Mouse (Mus musculus): ENCODE measurements around the gene Nomo1. TPM values are rescaled to one million over a fixed set of nuclear protein-coding genes. Genes with fewer than 3 reads are reported as not detected.

Nomo1 gene
- 44.2 and 45.3 TPM in 2 replicates for polyA plus RNA-seq (2016; fragmentation: Nextera tagmentation; extraction: Ambion mirVana)

- peak within 1 kb of the TSS; percentile 89 for H3K27ac ChIP-seq
- WGBS: 6% methylated on average over 44 of the region's 44 CpGs
- H3K4me1 ChIP-seq: peaks cover 21% of the 10 kb centered on the region
- H3K9me3 ChIP-seq: no peaks in the 10 kb centered on the region
- H3K27me3 ChIP-seq (ENCODE audit: insufficient read depth, poor library complexity, severe bottlenecking): peaks cover 4% of the 10 kb centered on the region; the same call in 1 of the 2 replicates
- peak within 1 kb of the TSS; percentile 86 for H3K4me3 ChIP-seq
- peak; percentile 97 for DNase-seq (ENCODE audit: low spot score)
- H3K36me3 ChIP-seq: peaks cover 10% of the 10 kb centered on the region
Measured at GRCm38 (mm10) chr7:46033109-46033869, at the start of gene Nomo1. TSS of gene Nomo1 (plus strand) at chr7:46033698.

- Histone ChIP-seq H3K36me3 (no peaks in the 10 kb centered on the region), H3K27ac (no peak overlapping the region), H3K4me1 (no peaks in the 10 kb centered on the region), H3K9me3 (no peaks in the 10 kb centered on the region), H3K4me3 (no peak overlapping the region), H3K27me3 (ENCODE audit: insufficient read depth, poor library complexity, severe bottlenecking) (0 out of 2 replicates have a peak, but pooled peaks cover 7% of the 10 kb centered on the region)
- 77% methylated on average over 6 of the region's 6 CpGs for WGBS
- DNase-seq (ENCODE audit: low spot score): no peak
Measured at GRCm38 (mm10) chr7:45986893-45987292, 46.6 kb upstream of the Nomo1 start.

GRCm38 (mm10) chr7:45988344-45988743 is 45.2 kb upstream of the Nomo1 start:
- Histone ChIP-seq H3K36me3 (no peaks in the 10 kb centered on the region), H3K27ac (no peak overlapping the region), H3K4me3 (no peak overlapping the region), H3K9me3 (no peaks in the 10 kb centered on the region), H3K27me3 (ENCODE audit: insufficient read depth, poor library complexity, severe bottlenecking) (0 out of 2 replicates have a peak, but pooled peaks cover under 1% of the 10 kb centered on the region), H3K4me1 (no peaks in the 10 kb centered on the region)
- no peak for DNase-seq (ENCODE audit: low spot score)
- 88% methylated on average over 1 of the region's 1 CpGs for WGBS

GRCm38 (mm10) chr7:45992470-45992869 is 41.0 kb upstream of the Nomo1 start:
- no peak overlapping the region for H3K27ac ChIP-seq
- WGBS: 80% methylated on average over 8 of the region's 8 CpGs
- no peaks in the 10 kb centered on the region for H3K9me3 ChIP-seq
- DNase-seq (ENCODE audit: low spot score): no peak
- H3K27me3 ChIP-seq (ENCODE audit: insufficient read depth, poor library complexity, severe bottlenecking): no peaks in the 10 kb centered on the region; the same call in 1 of the 2 replicates
- no peaks in the 10 kb centered on the region for H3K4me1 ChIP-seq
- H3K36me3 ChIP-seq: no peaks in the 10 kb centered on the region
- H3K4me3 ChIP-seq: no peak overlapping the region

GRCm38 (mm10) chr7:46000577-46000976 is 32.9 kb upstream of the Nomo1 start:
- Histone ChIP-seq H3K27ac (no peak overlapping the region), H3K36me3 (no peaks in the 10 kb centered on the region), H3K27me3 (ENCODE audit: insufficient read depth, poor library complexity, severe bottlenecking) (peaks cover 21% of the 10 kb centered on the region), H3K9me3 (no peaks in the 10 kb centered on the region), H3K4me1 (no peaks in the 10 kb centered on the region), H3K4me3 (no peak overlapping the region)
- WGBS: 83% methylated on average over 4 of the region's 4 CpGs
- DNase-seq (ENCODE audit: low spot score): no peak

- Histone ChIP-seq H3K9me3 (no peaks in the 10 kb centered on the region), H3K4me1 (no peaks in the 10 kb centered on the region), H3K4me3 (no peak overlapping the region), H3K27me3 (ENCODE audit: insufficient read depth, poor library complexity, severe bottlenecking) (peaks cover 22% of the 10 kb centered on the region), H3K36me3 (no peaks in the 10 kb centered on the region), H3K27ac (no peak overlapping the region)
- DNase-seq (ENCODE audit: low spot score): no peak
- 51% methylated on average over 4 of the region's 4 CpGs for WGBS
Measured at GRCm38 (mm10) chr7:46002748-46003147, 30.8 kb upstream of the Nomo1 start.

GRCm38 (mm10) chr7:46009578-46009977 is 23.9 kb upstream of the Nomo1 start:
- WGBS: 21% methylated on average over 5 of the region's 5 CpGs
- H3K9me3 ChIP-seq: no peaks in the 10 kb centered on the region
- peaks cover 17% of the 10 kb centered on the region for H3K27me3 ChIP-seq (ENCODE audit: insufficient read depth, poor library complexity, severe bottlenecking)
- DNase-seq (ENCODE audit: low spot score): no peak
- H3K4me3 ChIP-seq: no peak overlapping the region
- peaks cover 16% of the 10 kb centered on the region for H3K4me1 ChIP-seq
- no peaks in the 10 kb centered on the region for H3K36me3 ChIP-seq
- no peak overlapping the region for H3K27ac ChIP-seq

GRCm38 (mm10) chr7:46012121-46012520 is 21.4 kb upstream of the Nomo1 start:
- Histone ChIP-seq H3K9me3 (no peaks in the 10 kb centered on the region), H3K4me1 (peaks cover 16% of the 10 kb centered on the region), H3K27me3 (ENCODE audit: insufficient read depth, poor library complexity, severe bottlenecking) (0 out of 2 replicates have a peak, but pooled peaks cover 6% of the 10 kb centered on the region), H3K27ac (no peak overlapping the region), H3K4me3 (no peak overlapping the region), H3K36me3 (no peaks in the 10 kb centered on the region)
- DNase-seq (ENCODE audit: low spot score): no peak

GRCm38 (mm10) chr7:46013266-46014010 is 20.1 kb upstream of the Nomo1 start:
- DNase-seq (ENCODE audit: low spot score): no peak
- Histone ChIP-seq H3K27me3 (ENCODE audit: insufficient read depth, poor library complexity, severe bottlenecking) (0 out of 2 replicates have a peak, but pooled peaks cover 2% of the 10 kb centered on the region), H3K27ac (peak overlapping the region; percentile 62), H3K4me1 (peaks cover 21% of the 10 kb centered on the region), H3K4me3 (no peak overlapping the region), H3K9me3 (no peaks in the 10 kb centered on the region), H3K36me3 (no peaks in the 10 kb centered on the region)
- WGBS: 18% methylated on average over 9 of the region's 9 CpGs

- Histone ChIP-seq H3K27ac (no peak overlapping the region), H3K4me3 (no peak overlapping the region), H3K27me3 (ENCODE audit: insufficient read depth, poor library complexity, severe bottlenecking) (no peaks in the 10 kb centered on the region), H3K4me1 (peaks cover 11% of the 10 kb centered on the region), H3K9me3 (no peaks in the 10 kb centered on the region), H3K36me3 (no peaks in the 10 kb centered on the region)
- DNase-seq (ENCODE audit: low spot score): no peak
- 67% methylated on average over 3 of the region's 3 CpGs for WGBS
Measured at GRCm38 (mm10) chr7:46019594-46019993, 13.9 kb upstream of the Nomo1 start.

GRCm38 (mm10) chr7:46021951-46022350 is 11.5 kb upstream of the Nomo1 start:
- WGBS: 27% methylated on average over 4 of the region's 4 CpGs
- Histone ChIP-seq H3K27me3 (ENCODE audit: insufficient read depth, poor library complexity, severe bottlenecking) (no peaks in the 10 kb centered on the region), H3K4me3 (no peak overlapping the region), H3K27ac (no peak overlapping the region), H3K9me3 (no peaks in the 10 kb centered on the region), H3K36me3 (no peaks in the 10 kb centered on the region), H3K4me1 (peaks cover 11% of the 10 kb centered on the region)
- peak; percentile 68 for DNase-seq (ENCODE audit: low spot score)

GRCm38 (mm10) chr7:46025436-46025835 is 8.1 kb upstream of the Nomo1 start:
- WGBS: 74% methylated on average over 9 of the region's 9 CpGs
- peaks cover 7% of the 10 kb centered on the region for H3K4me1 ChIP-seq
- H3K27ac ChIP-seq: no peak overlapping the region
- H3K9me3 ChIP-seq: no peaks in the 10 kb centered on the region
- H3K4me3 ChIP-seq: no peak overlapping the region
- H3K27me3 ChIP-seq (ENCODE audit: insufficient read depth, poor library complexity, severe bottlenecking): peaks cover 4% of the 10 kb centered on the region; the same call in 1 of the 2 replicates
- H3K36me3 ChIP-seq: no peaks in the 10 kb centered on the region
- no peak for DNase-seq (ENCODE audit: low spot score)

GRCm38 (mm10) chr7:46028681-46029080 is 4.8 kb upstream of the Nomo1 start:
- no peak overlapping the region for H3K27ac ChIP-seq
- no peak for DNase-seq (ENCODE audit: low spot score)
- no peak overlapping the region for H3K4me3 ChIP-seq
- H3K4me1 ChIP-seq: peaks cover 8% of the 10 kb centered on the region
- no peaks in the 10 kb centered on the region for H3K9me3 ChIP-seq
- WGBS: 82% methylated on average over 10 of the region's 10 CpGs
- no peaks in the 10 kb centered on the region for H3K36me3 ChIP-seq
- H3K27me3 ChIP-seq (ENCODE audit: insufficient read depth, poor library complexity, severe bottlenecking): peaks cover 4% of the 10 kb centered on the region; the same call in 1 of the 2 replicates

Measured in heart, embryonic 10.5 days (tissue).